Mouse (Mus musculus) embryonic facial prominence, embryonic 11.5 days (tissue): ENCODE measurements around the gene Gm42715. TPM values are rescaled to one million over a fixed set of nuclear protein-coding genes. Genes with fewer than 3 reads are reported as not detected.

ENCODE experiments used
- ATAC-seq: fragments of 200-750 bp; cut with Nextera tagmentation; replicated peaks from 2 replicates; pipeline ENCODE4 v1.8.0; 2017; ENCODE audit warnings: low read depth; ENCODE audit not compliant: insufficient number of reproducible peaks, low FRiP score, low TSS enrichment
- DNase-seq: peaks from one replicate; pipeline ENCODE4 v3.0.0-alpha.2; 2015; ENCODE audit warnings: low spot score
- H3K27ac ChIP-seq: fragments of 300-500 bp; sonication (generic); replicated peaks from 2 replicates; pipeline ENCODE4 v1.5.1; 2014; ENCODE audit warnings: mild to moderate bottlenecking, low read depth, low read length, control low read depth
- H3K27me3 ChIP-seq: fragments of 300-500 bp; sonication (generic); 2 replicates; pipeline ENCODE4 v1.6.1; 2014; ENCODE audit warnings: mild to moderate bottlenecking, low read length, moderate library complexity, mixed read lengths; ENCODE audit not compliant: control insufficient read depth, insufficient read depth
- H3K36me3 ChIP-seq: fragments of 300-500 bp; sonication (generic); replicated peaks from 2 replicates; pipeline ENCODE4 v1.6.1; 2014; ENCODE audit warnings: low read depth, mild to moderate bottlenecking, low read length, moderate library complexity, mixed read lengths; ENCODE audit not compliant: control insufficient read depth, insufficient read depth
- H3K4me1 ChIP-seq: fragments of 300-500 bp; sonication (generic); 2 replicates; pipeline ENCODE4 v1.6.1; 2014; ENCODE audit warnings: low read length, mixed read lengths; ENCODE audit not compliant: control insufficient read depth, insufficient read depth
- H3K4me2 ChIP-seq: fragments of 300-500 bp; sonication (generic); 2 replicates; pipeline ENCODE4 v1.6.1; 2014; ENCODE audit warnings: low read depth, mild to moderate bottlenecking, control low read depth, low read length, moderate library complexity
- H3K4me3 ChIP-seq: fragments of 300-500 bp; sonication (generic); 2 replicates; pipeline ENCODE4 v1.5.1; 2014; ENCODE audit warnings: low read depth, low read length, control low read depth
- H3K9ac ChIP-seq: fragments of 300-500 bp; sonication (generic); replicated peaks from 2 replicates; pipeline ENCODE4 v1.6.1; 2014; ENCODE audit warnings: mild to moderate bottlenecking, control low read depth, low read length
- H3K9me3 ChIP-seq: fragments of 300-500 bp; sonication (generic); replicated peaks from 2 replicates; pipeline ENCODE4 v1.6.1; 2016; ENCODE audit warnings: mild to moderate bottlenecking, low read length, inconsistent platforms, mixed read lengths; ENCODE audit not compliant: control insufficient read depth
- whole genome bisulfite sequencing: fragments of 180-500 bp; shearing (Covaris S2); extraction: QIAGEN DNeasy Blood & Tissue Kit; methylation state at CpG from one replicate; pipeline ENCODE4 v1.1.7; 2014; 5-methylcytosine and 5-hydroxymethylcytosine counted together
- polyA plus RNA-seq: library from polyadenylated mRNA; unstranded; fragments of >200 nt; fragmentation: Nextera tagmentation; extraction: Ambion mirVana; gene quantifications from 2 replicates; pipeline ENCODE4 v1.2.1, GENCODE M21; 2014

The Gm42715 gene
- polyA plus RNA-seq, 1 experiment from 2014 or later = 16.3 TPM

GRCm38 (mm10) chr7:127541671-127542070 is 22.3 kb downstream of the Gm42715 start:
- no peaks in the 10 kb centered on the region for H3K4me1 ChIP-seq
- WGBS = 96% methylated on average over 3 of the region's 3 CpGs
- no peaks in the 10 kb centered on the region for H3K9me3 ChIP-seq
- no peaks in the 10 kb centered on the region for H3K27me3 ChIP-seq
- no peak overlapping the region for H3K9ac ChIP-seq
- peaks cover 41% of the 10 kb centered on the region for H3K36me3 ChIP-seq
- DNase-seq = no peak
- no peak overlapping the region for H3K27ac ChIP-seq
- ATAC-seq = no peak
- H3K4me2 ChIP-seq = no peak overlapping the region
- no peak overlapping the region for H3K4me3 ChIP-seq

DNA sequence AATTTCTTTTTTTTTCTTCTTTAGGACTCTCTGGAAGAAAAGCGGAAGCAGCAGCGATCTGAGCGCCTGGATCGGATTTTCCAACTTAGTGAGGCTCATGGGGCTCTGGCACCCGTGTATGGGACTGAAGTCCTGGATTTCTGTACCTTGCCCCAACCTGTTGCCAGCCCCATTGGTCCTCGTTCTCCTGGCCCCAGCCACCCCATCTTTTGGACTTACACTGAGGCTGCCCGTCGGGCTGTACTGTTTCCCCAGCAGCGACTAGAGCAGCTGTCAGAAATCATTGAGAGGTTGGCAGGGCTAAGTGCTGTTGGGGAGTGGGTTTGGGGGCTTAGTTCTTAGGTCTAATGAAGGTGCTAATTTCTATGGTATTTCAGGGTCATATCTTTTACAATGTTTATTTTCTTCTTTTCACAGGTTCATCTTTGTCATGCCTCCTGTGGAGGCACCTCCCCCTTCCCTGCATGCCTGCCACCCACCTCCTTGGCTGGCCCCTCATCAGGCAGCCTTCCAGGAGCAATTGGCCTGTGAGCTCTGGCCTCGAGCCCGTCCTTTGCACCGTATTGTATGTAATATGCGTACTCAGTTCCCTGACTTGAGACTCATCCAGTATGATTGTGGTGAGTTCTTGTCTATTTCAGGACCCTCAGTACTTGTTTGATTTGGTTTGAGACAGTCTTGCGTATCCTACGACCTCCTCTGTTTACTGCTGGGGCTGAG is 29.9 kb downstream of the Gm42715 start:
- Histone ChIP-seq H3K27me3 (no peaks in the 10 kb centered on the region), H3K9ac (no peak overlapping the region), H3K27ac (no peak overlapping the region), H3K36me3 (peaks cover 27% of the 10 kb centered on the region), H3K4me2 (no peak overlapping the region), H3K4me3 (no peak overlapping the region), H3K4me1 (no peaks in the 10 kb centered on the region), H3K9me3 (no peaks in the 10 kb centered on the region)
- no peak for ATAC-seq
- DNase-seq = no peak
- WGBS = 92% methylated on average over 15 of the region's 15 CpGs

- no peak overlapping the region for H3K4me3 ChIP-seq
- peaks cover 25% of the 10 kb centered on the region for H3K36me3 ChIP-seq
- ATAC-seq (no peak), DNase-seq (no peak)
- no peak overlapping the region for H3K4me2 ChIP-seq
- H3K4me1 ChIP-seq = no peaks in the 10 kb centered on the region
- no peaks in the 10 kb centered on the region for H3K9me3 ChIP-seq
- H3K27ac ChIP-seq = no peak overlapping the region
- H3K9ac ChIP-seq = no peak overlapping the region
- 94% methylated on average over 8 of the region's 8 CpGs for WGBS
- H3K27me3 ChIP-seq = no peaks in the 10 kb centered on the region
These were observed 32.2 kb downstream of the Gm42715 start for GRCm38 (mm10) chr7:127551558-127551957.

DNA sequence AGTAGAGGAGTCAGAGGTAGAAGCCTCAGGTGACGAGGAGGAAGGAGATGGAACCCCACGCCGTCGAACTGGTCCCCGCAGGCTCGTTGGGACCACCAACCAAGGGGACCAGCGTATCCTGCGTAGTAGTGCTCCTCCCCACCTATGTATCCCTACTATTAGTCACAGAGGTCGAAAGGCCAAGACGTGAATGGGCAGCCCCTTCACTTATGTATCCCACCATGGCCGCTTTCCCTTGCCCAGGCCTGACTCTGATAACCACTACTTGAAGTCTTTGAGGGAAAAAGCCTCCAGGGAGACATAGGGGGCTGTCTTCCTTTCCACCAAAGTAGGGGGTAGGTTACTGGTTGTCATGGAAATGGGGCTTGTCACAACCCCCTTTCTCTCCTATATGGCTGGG is 41.2 kb downstream of the Gm42715 start:
- H3K27me3 ChIP-seq = no peaks in the 10 kb centered on the region
- ATAC-seq (0 out of 2 replicates have a peak, but pooled peaks have one; percentile 40), DNase-seq (no peak)
- no peaks in the 10 kb centered on the region for H3K4me1 ChIP-seq
- no peak overlapping the region for H3K27ac ChIP-seq
- H3K4me3 ChIP-seq = no peak overlapping the region
- no peak overlapping the region for H3K9ac ChIP-seq
- H3K36me3 ChIP-seq = peaks cover 24% of the 10 kb centered on the region
- H3K4me2 ChIP-seq = no peak overlapping the region
- H3K9me3 ChIP-seq = no peaks in the 10 kb centered on the region
- WGBS = 93% methylated on average over 11 of the region's 11 CpGs

DNA sequence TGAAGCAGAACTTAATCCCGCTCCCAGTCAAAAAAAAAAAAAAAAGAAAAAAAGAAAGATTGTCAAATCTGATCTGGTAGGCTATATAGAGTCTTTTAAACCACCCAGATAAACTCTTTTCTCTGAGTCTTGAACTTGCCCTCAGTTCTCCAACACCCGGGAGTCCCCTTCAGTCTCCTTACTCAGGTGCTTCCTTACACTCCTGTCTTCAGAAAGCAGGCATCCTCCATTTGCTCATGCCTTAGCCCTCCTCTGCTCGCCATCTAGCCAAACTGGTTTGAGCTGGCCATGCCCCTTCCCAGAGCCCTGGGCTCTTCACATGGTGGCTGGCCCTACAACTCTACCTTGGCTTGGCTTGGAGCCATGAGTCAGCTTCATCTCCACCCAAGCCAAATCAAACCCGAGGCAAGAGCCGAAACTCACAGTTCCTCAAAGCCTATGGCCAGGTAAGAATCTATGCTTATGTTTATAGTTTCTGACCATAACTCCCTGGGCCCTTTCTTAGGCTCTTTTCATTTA is 42.0 kb downstream of the Gm42715 start, which contains the start of gene Tmem265:
TSS of gene Tmem265 (plus strand) at position 51 of the 519 bp plus-strand sequence.
- Histone ChIP-seq H3K4me3 (no peak within 1 kb of the TSS), H3K27ac (no peak within 1 kb of the TSS), H3K9me3 (no peaks in the 10 kb centered on the region), H3K27me3 (no peaks in the 10 kb centered on the region), H3K36me3 (peaks cover 24% of the 10 kb centered on the region), H3K4me2 (no peak within 1 kb of the TSS), H3K4me1 (no peaks in the 10 kb centered on the region), H3K9ac (no peak within 1 kb of the TSS)
- 91% methylated on average over 5 of the region's 5 CpGs for WGBS
- DNase-seq (no peak), ATAC-seq (no peak)

DNA sequence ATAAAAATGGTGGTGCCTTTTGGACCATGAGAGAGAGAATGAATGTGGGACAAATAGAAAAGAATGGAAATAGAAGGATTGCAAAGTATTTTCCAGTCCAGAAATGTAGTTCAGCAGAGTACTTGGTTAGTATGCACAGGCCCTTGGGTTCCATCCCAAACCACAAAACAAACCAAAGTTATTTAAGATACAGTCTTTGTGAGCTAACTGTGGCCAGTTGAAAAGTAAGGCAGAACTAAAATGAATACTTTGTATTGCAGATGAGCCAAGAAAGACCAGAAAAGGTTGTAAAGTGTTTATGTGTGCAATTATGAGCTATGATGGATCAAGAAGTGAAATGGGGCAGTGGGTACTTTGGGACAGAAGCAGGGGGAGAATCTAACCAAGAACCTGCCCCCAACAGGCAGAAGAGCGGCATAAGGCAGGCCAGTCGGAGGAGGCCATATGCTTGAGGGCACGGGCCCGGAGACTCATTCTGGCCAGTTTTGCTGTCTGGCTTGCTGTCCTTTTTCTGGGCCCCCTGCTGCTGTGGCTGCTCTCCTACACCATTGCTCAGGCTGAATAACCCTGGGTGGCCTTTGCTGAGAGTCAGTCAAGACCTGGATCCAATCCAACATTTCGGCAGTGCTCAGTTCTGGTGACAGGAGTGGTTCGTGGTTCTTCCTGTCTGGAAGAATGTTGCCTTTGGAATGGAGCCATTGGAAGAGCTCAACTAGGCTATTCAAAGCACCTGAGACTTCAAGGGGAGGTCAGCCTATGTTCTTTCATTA is 45.2 kb downstream of the Gm42715 start:
- WGBS = 89% methylated on average over 6 of the region's 6 CpGs
- H3K9ac ChIP-seq = no peak overlapping the region
- no peaks in the 10 kb centered on the region for H3K4me1 ChIP-seq
- no peaks in the 10 kb centered on the region for H3K27me3 ChIP-seq
- H3K4me3 ChIP-seq = no peak overlapping the region
- no peak overlapping the region for H3K4me2 ChIP-seq
- no peak overlapping the region for H3K27ac ChIP-seq
- no peaks in the 10 kb centered on the region for H3K9me3 ChIP-seq
- no peak for DNase-seq
- no peak for ATAC-seq
- peaks cover 9% of the 10 kb centered on the region for H3K36me3 ChIP-seq

GRCm38 (mm10) chr7:127572895-127573471 is 53.6 kb downstream of the Gm42715 start, which contains the start of gene Phkg2:
Gene Phkg2, plus strand, starts transcription at chr7:127573340.
- DNase-seq = peak; percentile 97
- Histone ChIP-seq H3K4me2 (peak within 1 kb of the TSS; percentile 91), H3K27ac (peak within 1 kb of the TSS; percentile 30; the same call in 1 of the 2 replicates), H3K27me3 (no peaks in the 10 kb centered on the region), H3K9me3 (no peaks in the 10 kb centered on the region), H3K4me3 (peak within 1 kb of the TSS; percentile 78), H3K9ac (peak within 1 kb of the TSS; percentile 77), H3K4me1 (0 out of 2 replicates have a peak, but pooled peaks cover 2% of the 10 kb centered on the region), H3K36me3 (peaks cover 5% of the 10 kb centered on the region; the same call in 1 of the 2 replicates)
- 0% methylated on average over 17 of the region's 17 CpGs for WGBS
- peak; percentile 98 for ATAC-seq
